Mouse (Mus musculus) limb, embryonic 10.5 days (tissue): ENCODE measurements around the gene Med21. TPM values are rescaled to one million over a fixed set of nuclear protein-coding genes. Genes with fewer than 3 reads are reported as not detected.

Experiments
- DNase-seq: peaks from one replicate; pipeline ENCODE4 v3.0.0-alpha.2; 2017; ENCODE audit warnings: low spot score
- H3K27ac ChIP-seq: fragments of 300-500 bp; sonication (generic); 2 replicates; pipeline ENCODE4 v1.5.1; 2016; ENCODE audit warnings: mild to moderate bottlenecking
- H3K27me3 ChIP-seq: fragments of 300-500 bp; sonication (generic); 2 replicates; pipeline ENCODE4 v1.6.1; 2016; ENCODE audit warnings: low read depth, mild to moderate bottlenecking; ENCODE audit not compliant: poor library complexity, severe bottlenecking
- H3K36me3 ChIP-seq: fragments of 300-500 bp; sonication (generic); 2 replicates; pipeline ENCODE4 v1.6.1; 2016; ENCODE audit warnings: mild to moderate bottlenecking, moderate library complexity
- H3K4me1 ChIP-seq: fragments of 300-500 bp; sonication (generic); 2 replicates; pipeline ENCODE4 v1.6.1; 2016
- H3K4me3 ChIP-seq: fragments of 300-500 bp; sonication (generic); 2 replicates; pipeline ENCODE4 v1.5.1; 2016; ENCODE audit warnings: mild to moderate bottlenecking, moderate library complexity
- H3K9me3 ChIP-seq: fragments of 300-500 bp; sonication (generic); replicated peaks from 2 replicates; pipeline ENCODE4 v1.6.1; 2016; ENCODE audit warnings: mild to moderate bottlenecking
- WGBS: fragments of 180-500 bp; shearing (Covaris S2); methylation state at CpG from one replicate; pipeline ENCODE4 v1.1.7; 2016; 5-methylcytosine and 5-hydroxymethylcytosine counted together
- polyA plus RNA-seq: library from polyadenylated mRNA; unstranded; fragments of >200 nt; fragmentation: Nextera tagmentation; extraction: Ambion mirVana; gene quantifications from 2 replicates; pipeline ENCODE4 v1.2.1, GENCODE M21; 2016

The Med21 gene
- 130 and 139 TPM in 2 replicates for polyA plus RNA-seq

- Histone ChIP-seq H3K27ac (peak within 1 kb of the TSS; percentile 96), H3K4me1 (peaks cover 11% of the 10 kb centered on the region), H3K36me3 (no peaks in the 10 kb centered on the region), H3K27me3 (no peaks in the 10 kb centered on the region), H3K4me3 (peak within 1 kb of the TSS; percentile 89), H3K9me3 (no peaks in the 10 kb centered on the region)
- 1% methylated on average over 60 of the region's 60 CpGs for WGBS
- peak; percentile 98 for DNase-seq
These were observed at the start of gene Med21, which contains the start of gene Tm7sf3 for GRCm38 (mm10) chr6:146642276-146643183. Gene Med21, plus strand, starts transcription at chr6:146642547. Gene Tm7sf3, minus strand, starts transcription at chr6:146642824.

DNA sequence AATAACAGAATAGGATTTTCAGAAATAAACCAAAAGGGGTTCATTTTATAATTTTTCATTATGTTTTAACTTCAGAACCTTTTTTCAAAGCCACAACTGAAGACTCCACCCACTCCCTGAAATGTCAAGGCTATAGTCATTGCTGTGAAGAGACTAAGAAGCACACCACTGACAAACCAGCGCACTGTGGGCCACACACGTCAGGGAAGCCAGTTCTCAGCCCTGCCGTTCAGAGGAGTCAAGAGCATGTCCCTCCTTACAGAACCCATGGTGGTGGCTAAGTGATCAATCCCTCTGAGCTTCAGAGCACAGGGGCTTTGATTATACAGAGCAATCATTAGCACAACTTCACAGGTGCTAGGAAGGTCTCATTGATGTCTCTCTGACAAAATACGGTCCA, 39.7 kb upstream of the Med21 start:
- Histone ChIP-seq H3K36me3 (peaks cover 91% of the 10 kb centered on the region), H3K4me3 (no peak overlapping the region), H3K27me3 (no peaks in the 10 kb centered on the region), H3K27ac (no peak overlapping the region), H3K4me1 (no peaks in the 10 kb centered on the region), H3K9me3 (no peaks in the 10 kb centered on the region)
- WGBS, result 77% methylated on average over 4 of the region's 4 CpGs
- DNase-seq, result no peak

GRCm38 (mm10) chr6:146603651-146604050, 38.7 kb upstream of the Med21 start:
- WGBS, result 91% methylated on average over 10 of the region's 10 CpGs
- DNase-seq, result no peak
- H3K36me3 ChIP-seq, result peaks cover 85% of the 10 kb centered on the region

DNA sequence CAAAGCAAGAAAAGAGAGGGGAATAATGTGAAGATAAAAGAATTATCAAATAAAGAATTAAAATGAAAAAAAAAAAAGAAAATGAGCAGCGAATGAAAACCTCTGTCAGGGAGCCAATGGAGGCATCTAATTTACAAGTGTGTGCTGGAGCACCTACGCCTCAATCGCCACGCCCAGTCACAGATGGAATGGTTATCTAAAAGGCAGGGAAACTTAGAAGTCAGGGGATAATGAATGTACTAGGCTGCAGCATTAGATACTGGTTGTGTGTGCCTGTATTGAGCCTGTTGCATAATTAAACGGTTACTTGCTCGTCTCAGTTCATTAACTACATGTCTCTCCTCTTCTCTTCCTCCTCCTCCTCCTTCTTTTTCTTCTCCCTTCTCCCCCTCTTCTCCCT, 31.0 kb upstream of the Med21 start:
- DNase-seq, result no peak
- Histone ChIP-seq H3K9me3 (no peaks in the 10 kb centered on the region), H3K36me3 (peaks cover 75% of the 10 kb centered on the region), H3K4me1 (no peaks in the 10 kb centered on the region), H3K27me3 (no peaks in the 10 kb centered on the region), H3K4me3 (no peak overlapping the region), H3K27ac (no peak overlapping the region)
- 93% methylated on average over 6 of the region's 6 CpGs for WGBS

More at GRCm38 (mm10) chr6:146603651-146604050, 38.7 kb upstream of the Med21 start:
- H3K27me3 ChIP-seq, result no peaks in the 10 kb centered on the region
- H3K9me3 ChIP-seq, result no peaks in the 10 kb centered on the region
- no peak overlapping the region for H3K27ac ChIP-seq
- H3K4me3 ChIP-seq, result no peak overlapping the region
- no peaks in the 10 kb centered on the region for H3K4me1 ChIP-seq

- Histone ChIP-seq H3K27ac (no peak overlapping the region), H3K27me3 (no peaks in the 10 kb centered on the region), H3K4me3 (no peak overlapping the region), H3K4me1 (no peaks in the 10 kb centered on the region), H3K36me3 (peaks cover 75% of the 10 kb centered on the region), H3K9me3 (no peaks in the 10 kb centered on the region)
- WGBS, result 88% methylated on average over 7 of the region's 7 CpGs
- no peak for DNase-seq
These were observed 30.4 kb upstream of the Med21 start for GRCm38 (mm10) chr6:146611897-146612296.

DNA sequence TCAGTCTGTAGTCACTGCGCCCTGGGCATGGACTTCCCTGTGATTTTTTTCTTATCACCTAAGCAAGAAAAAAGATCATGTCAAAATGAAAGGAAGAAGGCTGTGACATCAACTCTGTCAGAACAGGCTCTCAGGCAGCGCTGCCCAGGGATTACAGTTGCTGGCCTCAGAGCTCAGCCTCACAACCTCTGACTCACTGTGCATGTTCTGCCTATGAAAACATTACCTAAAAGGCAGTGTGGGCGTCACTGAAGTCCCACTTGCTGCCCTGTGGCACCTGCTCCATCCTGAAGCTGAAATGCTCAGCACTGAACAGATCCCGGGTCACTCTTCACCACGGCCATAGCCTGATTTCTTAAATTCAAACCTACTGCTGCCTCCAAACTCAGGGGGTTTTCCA, 29.6 kb upstream of the Med21 start:
- Histone ChIP-seq H3K27me3 (no peaks in the 10 kb centered on the region), H3K4me1 (no peaks in the 10 kb centered on the region), H3K4me3 (no peak overlapping the region), H3K9me3 (no peaks in the 10 kb centered on the region), H3K27ac (no peak overlapping the region), H3K36me3 (peaks cover 75% of the 10 kb centered on the region)
- 91% methylated on average over 5 of the region's 5 CpGs for WGBS
- DNase-seq, result no peak

DNA sequence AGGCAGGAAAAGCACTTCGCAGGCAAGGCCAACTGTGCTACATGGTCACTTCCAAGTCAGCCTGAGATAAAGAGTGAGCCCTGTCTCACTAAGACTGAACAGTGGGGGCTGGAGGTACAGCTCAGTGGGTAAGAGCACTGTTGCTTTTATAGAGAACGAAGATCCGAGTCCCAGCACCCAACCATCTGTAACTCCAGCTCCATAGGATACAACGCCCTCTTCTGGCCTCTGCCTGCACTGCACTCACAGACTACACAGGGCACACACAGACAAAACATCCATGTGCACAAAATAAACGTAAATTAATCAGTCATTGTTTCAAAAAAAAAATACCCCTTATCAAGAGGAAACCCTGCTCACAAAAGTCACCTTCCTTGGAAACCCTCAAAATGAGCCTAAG, 28.4 kb upstream of the Med21 start:
- DNase-seq, result no peak
- Histone ChIP-seq H3K27me3 (no peaks in the 10 kb centered on the region), H3K4me1 (no peaks in the 10 kb centered on the region), H3K9me3 (no peaks in the 10 kb centered on the region), H3K27ac (no peak overlapping the region), H3K4me3 (no peak overlapping the region), H3K36me3 (peaks cover 84% of the 10 kb centered on the region)
- WGBS, result 94% methylated on average over 5 of the region's 5 CpGs

DNA sequence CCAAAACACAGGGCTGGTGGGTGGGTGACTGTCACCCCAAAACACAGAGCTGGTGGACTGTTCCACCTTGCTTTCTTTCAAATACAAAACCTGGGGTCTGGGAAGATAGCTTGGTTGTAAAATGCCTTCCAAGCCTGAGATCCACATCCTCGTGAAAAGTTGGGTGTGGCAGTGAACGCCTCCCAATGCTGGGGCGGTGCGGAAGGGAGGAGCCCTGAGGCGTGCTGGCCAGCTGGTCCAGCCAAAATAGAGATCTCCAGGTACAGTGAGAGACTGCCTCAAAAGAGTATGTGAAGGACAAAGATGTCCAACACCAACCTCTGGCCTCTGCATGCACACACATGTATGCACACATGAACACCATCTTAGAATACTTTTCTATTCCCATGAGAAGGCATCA, 27.8 kb upstream of the Med21 start:
- Histone ChIP-seq H3K27ac (no peak overlapping the region), H3K27me3 (no peaks in the 10 kb centered on the region), H3K9me3 (no peaks in the 10 kb centered on the region), H3K4me3 (no peak overlapping the region), H3K36me3 (peaks cover 81% of the 10 kb centered on the region), H3K4me1 (no peaks in the 10 kb centered on the region)
- DNase-seq, result no peak
- 94% methylated on average over 5 of the region's 5 CpGs for WGBS

- no peak for DNase-seq
- 94% methylated on average over 8 of the region's 8 CpGs for WGBS
- Histone ChIP-seq H3K4me3 (no peak overlapping the region), H3K4me1 (no peaks in the 10 kb centered on the region), H3K9me3 (no peaks in the 10 kb centered on the region), H3K27ac (no peak overlapping the region), H3K27me3 (no peaks in the 10 kb centered on the region), H3K36me3 (peaks cover 78% of the 10 kb centered on the region)
These were observed 26.5 kb upstream of the Med21 start for GRCm38 (mm10) chr6:146615891-146616290.

GRCm38 (mm10) chr6:146616670-146617069, 25.7 kb upstream of the Med21 start:
- Histone ChIP-seq H3K9me3 (no peaks in the 10 kb centered on the region), H3K4me3 (no peak overlapping the region), H3K4me1 (no peaks in the 10 kb centered on the region), H3K27ac (no peak overlapping the region), H3K27me3 (no peaks in the 10 kb centered on the region), H3K36me3 (peaks cover 81% of the 10 kb centered on the region)
- WGBS, result 97% methylated on average over 2 of the region's 2 CpGs
- DNase-seq, result no peak

DNA sequence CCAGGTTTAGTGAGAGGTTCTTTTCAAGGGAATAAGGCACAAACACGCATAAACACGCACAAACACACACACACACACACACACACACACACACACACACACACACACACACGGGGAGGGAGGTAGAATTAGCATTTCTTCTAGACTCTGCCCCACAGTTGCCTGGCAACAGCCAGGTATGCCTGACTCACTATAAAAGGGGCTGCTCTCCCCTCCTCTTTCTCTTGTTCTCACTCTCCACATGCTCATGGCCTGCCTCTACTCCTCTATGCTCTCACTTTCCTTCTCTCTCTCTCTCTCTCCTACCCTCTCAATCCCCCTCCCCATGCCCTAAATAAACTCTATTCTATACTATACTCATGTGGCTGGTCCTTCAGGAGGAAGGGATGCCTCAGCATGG, 14.2 kb upstream of the Med21 start:
- no peaks in the 10 kb centered on the region for H3K27me3 ChIP-seq
- H3K4me3 ChIP-seq, result no peak overlapping the region
- WGBS, result 88% methylated on average over 3 of the region's 3 CpGs
- peaks cover 18% of the 10 kb centered on the region for H3K36me3 ChIP-seq
- H3K27ac ChIP-seq, result no peak overlapping the region
- DNase-seq, result no peak
- peaks cover 13% of the 10 kb centered on the region for H3K4me1 ChIP-seq
- no peaks in the 10 kb centered on the region for H3K9me3 ChIP-seq

GRCm38 (mm10) chr6:146629781-146630756, 12.3 kb upstream of the Med21 start:
- Histone ChIP-seq H3K27ac (no peak overlapping the region), H3K4me3 (no peak overlapping the region), H3K9me3 (no peaks in the 10 kb centered on the region), H3K4me1 (peaks cover 26% of the 10 kb centered on the region), H3K27me3 (no peaks in the 10 kb centered on the region), H3K36me3 (peaks cover 2% of the 10 kb centered on the region; the same call in 1 of the 2 replicates)
- no peak for DNase-seq
- WGBS, result 84% methylated on average over 9 of the region's 9 CpGs

DNA sequence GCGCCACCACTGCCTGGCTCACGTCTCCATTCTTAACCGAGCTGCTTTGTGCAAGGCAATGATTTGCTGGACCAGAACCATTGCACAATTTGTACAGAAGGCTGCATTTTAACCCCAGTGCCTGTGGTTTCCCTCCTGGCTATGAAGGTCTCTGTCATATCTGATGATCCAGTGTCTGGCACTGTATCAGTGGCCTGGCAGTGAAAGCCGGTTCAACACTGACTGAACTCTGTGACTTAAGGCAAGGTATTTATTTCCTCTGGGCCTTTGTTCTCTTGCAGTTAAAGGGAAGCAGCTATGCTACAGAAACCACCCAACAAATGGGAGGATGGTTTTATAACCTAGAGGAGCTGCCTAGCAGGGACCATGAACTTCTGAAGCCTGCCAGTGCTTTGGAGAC, 11.4 kb upstream of the Med21 start:
- H3K9me3 ChIP-seq, result no peaks in the 10 kb centered on the region
- no peaks in the 10 kb centered on the region for H3K36me3 ChIP-seq
- 87% methylated on average over 4 of the region's 4 CpGs for WGBS
- no peaks in the 10 kb centered on the region for H3K27me3 ChIP-seq
- peaks cover 26% of the 10 kb centered on the region for H3K4me1 ChIP-seq
- no peak overlapping the region for H3K4me3 ChIP-seq
- no peak for DNase-seq
- no peak overlapping the region for H3K27ac ChIP-seq
